Mouse (Mus musculus) common myeloid progenitor, adult 5-6 weeks (primary cell): ENCODE data around the gene Edem3. TPM values are rescaled to one million over a fixed set of nuclear protein-coding genes. Genes with fewer than 3 reads are reported as not detected.
A peak's percentile ranks its signal among the peaks of the same experiment; 100 is the strongest.

Experiments
- ATAC-seq: replicated peaks from 2 replicates; pipeline ENCODE4 v1.8.0; 2016; ENCODE audit warnings: low read depth, mild to moderate bottlenecking, moderate TSS enrichment, inconsistent platforms; ENCODE audit not compliant: poor library complexity, severe bottlenecking
- total RNA-seq: library from RNA; stranded (forward); fragments of 200-1000, 187-1606 nt; gene quantifications from 2 replicates; pipeline ENCODE4 v1.2.3, GENCODE M21; 2017

Edem3 gene
- total RNA-seq: 33.3 and 35.5 TPM in 2 replicates

DNA sequence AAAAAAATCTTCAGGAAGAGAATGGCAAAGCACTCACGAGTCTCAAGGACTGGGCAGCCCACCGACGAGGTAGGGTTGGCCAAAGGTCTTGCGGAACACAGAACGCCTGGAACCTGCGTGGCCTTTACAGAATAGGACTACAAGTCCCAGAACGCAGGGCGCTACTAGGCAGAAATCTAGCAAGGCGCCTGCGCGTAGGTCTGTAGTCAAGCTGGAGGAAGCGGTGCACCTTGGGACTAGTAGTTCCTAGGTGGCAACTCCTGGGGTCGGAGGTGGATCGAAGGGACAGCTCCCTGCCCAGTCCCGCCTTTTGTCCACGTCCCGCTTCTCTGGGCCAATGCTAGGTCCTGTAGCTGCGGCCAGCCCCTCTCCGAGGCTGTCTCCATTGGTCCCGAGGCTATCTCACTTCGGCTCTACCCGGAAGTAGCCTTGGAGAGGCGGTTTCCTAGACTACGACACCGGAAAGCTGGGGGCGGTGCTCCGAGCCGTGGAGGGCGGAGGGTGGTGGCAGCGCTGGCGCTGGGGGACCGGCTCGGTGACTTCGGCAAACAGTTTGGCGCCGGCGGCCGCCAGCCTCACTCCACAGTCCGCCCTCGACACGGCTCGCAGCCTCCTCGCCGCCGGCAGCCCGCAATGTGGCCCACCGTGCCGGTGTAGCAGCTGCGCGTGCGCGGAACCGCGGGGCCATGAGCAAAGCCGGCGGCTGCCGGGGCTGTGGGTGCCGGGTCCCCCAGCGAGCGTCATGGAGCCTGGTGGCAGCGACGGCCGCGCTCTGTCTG, at the start of gene Edem3:
Edem3 (plus strand) TSS at position 491 of the 779 bp plus-strand sequence.
- ATAC-seq: peak; percentile 89

DNA sequence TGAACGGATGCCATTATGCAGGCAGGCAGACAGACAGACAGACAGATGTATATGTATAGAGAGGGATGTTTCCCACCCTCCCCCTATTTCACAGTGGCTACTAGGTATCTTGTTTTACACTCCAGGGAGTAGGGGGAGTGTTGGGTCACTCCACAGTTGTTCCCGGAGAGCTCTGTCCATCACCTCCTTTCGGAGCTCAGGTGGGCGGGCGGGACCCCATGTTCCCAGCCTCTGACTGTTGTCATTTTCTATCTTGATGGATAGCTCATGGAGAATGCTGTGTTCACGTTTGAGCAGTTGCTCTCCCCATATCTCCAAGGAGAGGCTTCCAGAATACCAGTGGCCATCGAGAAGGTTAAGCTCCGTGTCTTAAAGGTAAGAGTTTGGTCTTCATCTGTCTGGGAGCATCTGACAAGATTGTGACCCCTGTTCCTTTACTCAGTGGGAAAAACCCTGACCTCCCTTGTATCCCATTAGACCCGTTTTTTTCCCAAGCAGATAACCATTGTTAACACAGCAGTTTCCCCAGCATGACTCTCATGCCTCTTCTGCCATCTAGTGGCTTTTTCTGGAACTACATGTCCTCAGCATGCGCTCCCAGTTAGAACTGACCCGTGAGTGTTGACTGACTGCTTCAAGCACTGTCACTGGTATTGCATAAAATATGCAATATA, 49.3 kb upstream of the Edem3 start:
- peak; percentile 86 for ATAC-seq

DNA sequence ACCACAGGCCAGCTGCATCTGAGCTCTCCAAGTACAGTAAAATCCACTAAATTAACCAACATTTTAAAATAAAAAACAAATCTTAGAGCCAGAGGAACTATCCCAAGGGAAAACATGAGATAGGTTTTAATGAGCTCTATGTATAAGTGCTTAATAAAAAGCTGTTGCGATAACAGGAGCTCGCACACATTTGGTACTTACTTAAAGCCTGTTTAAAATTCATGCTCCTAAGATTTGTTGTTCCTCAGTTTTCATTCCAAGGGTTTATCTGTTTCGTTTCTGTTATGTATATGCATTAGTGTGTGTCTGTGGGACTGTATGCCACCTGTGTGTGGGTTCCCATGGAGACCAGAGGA, 48.8 kb upstream of the Edem3 start:
- no peak for ATAC-seq

DNA sequence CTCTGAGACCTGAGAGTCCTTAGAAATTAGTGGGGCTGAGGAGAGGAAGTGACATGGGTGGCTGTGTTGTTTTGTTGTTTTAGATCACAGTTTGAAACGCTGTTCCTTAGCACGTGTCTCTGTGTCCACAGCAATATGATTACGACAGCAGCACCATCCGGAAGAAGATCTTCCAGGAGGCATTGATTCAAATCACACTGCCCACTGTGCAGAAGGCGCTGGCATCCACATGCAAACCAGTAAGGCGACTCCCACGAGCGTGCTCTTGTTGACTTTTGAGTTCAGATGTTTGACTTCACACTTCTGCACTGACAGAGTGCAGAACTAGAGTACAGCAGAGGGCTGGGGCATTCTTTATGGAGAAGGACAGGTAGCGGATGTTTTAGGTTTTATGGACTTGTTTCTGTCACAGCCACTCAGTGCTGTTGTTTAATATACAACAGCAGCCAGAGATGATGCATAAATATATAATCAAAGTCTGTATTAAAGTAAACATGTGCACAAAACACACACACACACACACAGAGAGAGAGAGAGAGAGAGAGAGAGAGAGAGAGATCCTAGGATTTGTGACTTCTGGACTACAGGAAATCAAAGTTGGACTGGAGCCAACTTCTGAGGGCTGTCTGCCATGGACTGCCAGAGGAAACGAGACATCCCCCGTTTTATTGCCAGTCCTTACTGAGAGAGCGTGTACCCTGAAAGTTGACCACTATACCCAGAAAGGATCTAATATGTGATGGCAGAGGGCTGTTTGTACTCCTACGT, 46.0 kb upstream of the Edem3 start:
- ATAC-seq: no peak

DNA sequence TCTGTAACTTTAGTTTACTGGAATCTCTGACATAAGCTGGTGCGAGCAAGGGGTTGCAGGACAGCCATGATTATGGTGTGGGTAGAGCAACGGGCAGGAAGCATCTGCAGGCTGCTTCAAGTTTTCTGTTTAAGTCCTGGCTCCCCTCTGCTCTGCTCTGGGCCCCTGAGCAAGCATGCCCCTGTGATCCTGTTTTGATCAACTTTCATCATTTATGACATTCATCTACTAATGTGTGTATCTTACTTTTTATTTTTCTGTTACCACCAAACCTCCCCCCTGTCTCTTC, 45.5 kb upstream of the Edem3 start:
- ATAC-seq: 0 out of 2 replicates have a peak, but pooled peaks have one; percentile 16

DNA sequence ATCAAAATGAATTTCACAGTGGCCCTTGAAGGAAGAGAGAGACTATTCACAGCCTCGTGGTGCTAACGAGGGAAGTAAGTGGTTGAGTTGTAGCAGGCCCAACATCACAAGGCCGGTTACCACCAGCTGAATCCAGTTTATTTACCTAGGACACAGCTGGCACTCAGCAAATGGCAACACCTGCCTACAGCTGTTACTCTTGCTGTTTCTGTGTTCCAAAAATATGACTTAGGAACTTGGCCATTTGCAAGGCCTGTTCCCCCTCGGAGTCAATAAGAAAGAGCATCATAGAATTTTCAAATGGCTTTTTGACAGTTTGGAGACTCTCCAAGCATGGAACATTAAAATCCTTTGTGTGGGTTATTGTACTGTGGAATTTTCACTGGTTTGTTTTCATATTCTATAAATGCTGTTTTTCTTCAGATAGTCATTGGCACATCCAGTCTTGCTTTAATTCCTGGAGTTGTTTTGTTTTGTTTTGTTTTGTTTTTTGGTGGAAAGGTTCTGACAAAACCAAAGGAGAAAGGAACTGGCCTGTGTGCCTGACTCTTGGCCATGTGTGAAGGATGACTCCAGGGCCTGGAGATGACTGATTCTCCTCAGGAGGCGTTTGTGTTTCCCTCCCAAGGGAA, 44.6 kb upstream of the Edem3 start:
- no peak for ATAC-seq

DNA sequence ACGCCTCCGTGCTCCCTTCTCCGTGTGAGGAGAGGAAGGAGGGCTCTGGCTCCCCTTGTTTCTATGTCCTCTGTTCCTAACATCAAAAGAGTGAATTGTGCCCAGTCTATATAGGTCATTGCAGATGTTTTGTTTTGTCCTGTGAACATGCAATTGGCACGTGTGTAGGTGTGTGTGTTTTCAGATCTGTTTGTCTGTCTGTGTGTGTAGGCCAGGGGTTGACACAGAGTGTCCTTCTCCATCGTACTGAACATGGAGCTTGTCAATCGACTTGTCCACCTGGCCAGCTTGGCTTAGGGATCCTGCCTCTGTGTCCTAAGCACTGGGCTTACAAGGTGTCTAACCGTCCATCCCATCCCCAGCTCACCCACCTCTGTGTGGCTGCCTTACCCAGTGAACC, 44.1 kb upstream of the Edem3 start:
- no peak for ATAC-seq

DNA sequence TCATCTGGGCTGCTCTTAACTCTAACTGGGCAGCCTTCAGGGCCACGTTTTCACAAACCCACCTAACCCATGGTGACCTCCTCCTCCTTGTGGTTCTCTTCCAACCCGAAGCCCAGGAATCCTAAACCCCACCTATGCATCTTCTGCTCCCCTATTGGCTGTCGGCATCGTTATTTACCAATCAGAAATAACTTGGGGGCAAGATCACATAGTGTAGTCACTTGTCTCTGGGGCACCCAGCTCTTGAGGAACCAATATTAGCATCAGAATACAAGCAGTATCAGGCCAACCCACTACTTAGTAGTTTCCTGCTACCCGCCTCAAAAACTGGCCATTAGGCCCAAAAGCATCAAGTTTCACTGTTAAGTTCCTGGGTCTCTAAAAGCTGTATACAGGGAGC, 42.5 kb upstream of the Edem3 start:
- ATAC-seq: no peak

DNA sequence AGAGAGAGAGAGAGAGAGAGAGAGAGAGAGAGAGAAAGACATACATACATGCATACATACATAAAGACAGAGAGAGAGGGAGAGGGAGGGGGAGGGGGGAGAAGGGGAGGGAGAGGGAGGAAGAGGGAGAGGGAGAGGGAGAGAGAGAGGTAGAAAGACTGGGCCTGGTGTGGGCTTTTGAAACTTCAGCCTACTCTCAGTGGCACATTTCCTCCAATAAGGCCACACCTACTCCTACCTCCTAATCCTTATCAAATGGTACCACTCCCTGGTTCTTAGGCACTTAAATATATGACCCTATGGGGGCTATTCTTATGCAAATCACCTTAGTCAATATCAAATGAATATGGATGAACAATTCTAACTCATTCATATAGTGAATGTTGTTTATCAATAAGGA, 41.5 kb upstream of the Edem3 start:
- no peak for ATAC-seq

DNA sequence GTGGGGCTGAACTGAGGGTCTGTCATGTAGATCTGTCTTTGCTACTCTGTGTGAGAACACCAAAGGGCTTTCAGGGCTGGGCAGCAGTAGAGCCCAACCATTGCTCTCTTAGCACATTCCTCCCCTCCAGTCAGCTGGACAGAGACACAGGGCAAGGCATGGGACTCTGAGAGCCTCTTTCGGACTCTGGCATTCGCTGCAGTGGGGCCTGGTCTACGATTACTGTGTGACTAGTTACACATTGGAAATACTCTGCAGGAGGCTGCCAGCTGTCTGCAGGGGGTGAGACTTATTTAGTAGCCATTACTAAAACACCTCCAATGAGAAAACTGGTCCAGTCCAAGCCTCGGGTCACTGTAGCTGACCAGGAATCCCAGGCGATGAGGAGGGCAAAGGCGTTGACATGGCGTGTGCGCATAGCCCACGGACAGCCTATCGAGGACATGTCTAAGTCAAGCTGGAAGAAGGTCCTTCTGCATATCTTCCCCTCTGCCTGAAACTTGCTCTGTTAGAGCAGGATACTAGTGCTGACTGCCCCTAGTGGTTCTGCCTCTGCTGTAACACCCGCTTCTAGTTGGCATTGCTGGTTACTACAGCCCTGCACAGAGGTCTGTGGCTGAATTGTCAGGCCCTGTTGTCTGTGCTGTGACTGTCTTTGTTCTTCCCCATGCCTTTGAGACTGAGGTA, 39.0 kb upstream of the Edem3 start:
- ATAC-seq: 0 out of 2 replicates have a peak, but pooled peaks have one; percentile 40

DNA sequence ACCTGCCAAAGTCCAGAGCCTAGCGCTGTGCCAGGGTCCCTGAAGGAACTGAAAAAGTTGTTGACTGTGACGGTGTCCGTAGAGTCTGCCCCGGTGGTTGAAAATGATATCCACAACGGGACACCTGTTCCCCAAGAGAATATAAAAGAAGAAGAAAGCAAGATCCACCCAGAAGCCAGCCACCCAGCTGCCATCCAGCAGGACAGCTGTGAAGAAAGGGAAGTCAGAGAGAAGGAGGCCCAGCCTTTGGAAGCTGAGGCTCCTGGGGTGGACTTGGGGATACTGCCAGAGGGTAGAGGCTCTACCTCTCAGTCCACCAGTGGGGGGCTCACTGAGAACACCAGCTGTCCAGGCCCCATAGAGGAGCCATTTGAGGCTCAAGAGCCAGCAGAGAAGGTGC, 37.5 kb upstream of the Edem3 start:
- peak; percentile 21 for ATAC-seq

DNA sequence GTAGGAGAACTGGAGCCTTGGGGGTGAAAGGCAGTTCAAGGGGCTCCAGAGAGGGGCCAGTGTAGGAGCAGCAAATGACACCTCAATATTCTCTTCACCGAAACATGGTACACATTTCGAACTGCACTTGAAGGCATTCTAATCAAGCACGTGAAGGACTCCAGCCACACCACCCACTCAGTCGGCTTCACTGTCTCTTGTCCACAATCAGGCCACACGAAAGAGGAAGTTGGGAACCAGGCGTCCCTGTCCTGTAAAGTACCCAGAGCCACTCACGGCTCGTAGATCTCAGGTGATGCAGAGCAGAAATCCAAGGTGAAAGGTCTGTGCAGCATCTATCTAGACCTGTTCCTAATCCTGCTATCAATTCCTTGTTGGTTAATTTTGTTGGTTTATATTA, 36.6 kb upstream of the Edem3 start:
- ATAC-seq: peak; percentile 83

DNA sequence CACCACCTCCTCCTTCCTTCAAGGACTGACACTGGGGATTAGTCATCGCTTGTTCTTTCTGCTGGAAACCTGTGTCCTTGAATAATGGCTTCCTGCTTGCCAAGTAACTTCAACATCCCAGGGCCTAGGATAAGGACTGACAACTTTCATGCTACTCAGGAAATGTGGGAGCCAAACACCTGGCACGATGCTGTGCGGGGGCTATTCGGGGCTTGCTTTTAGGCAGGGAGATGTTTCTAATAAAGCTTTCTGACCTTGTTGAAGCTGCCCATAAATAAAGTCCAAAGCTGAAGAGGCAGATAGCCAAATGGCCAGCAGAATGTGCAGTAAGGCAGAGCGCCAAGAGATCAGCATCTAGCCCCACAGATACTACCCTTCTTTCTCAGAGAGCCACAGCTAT, 35.3 kb upstream of the Edem3 start:
- no peak for ATAC-seq

DNA sequence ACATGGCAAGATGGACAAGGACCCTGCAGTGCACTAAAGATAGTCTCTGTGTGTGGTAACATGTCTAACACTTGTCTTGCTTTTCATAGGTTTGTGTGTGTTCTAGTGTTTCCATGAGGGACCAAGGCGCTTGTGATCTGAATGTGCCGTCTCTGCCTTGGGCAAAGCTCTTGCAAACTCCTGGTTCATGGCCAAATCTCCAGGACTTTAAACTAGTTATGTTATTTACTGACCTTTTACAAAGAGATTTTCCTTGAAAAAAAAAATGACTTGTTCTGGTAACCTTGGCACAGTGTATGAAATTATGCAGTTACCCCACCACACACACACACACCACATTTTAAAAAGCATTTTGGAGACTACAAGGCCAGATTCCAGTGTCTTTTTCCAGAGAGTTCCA, 34.6 kb upstream of the Edem3 start:
- ATAC-seq: no peak

DNA sequence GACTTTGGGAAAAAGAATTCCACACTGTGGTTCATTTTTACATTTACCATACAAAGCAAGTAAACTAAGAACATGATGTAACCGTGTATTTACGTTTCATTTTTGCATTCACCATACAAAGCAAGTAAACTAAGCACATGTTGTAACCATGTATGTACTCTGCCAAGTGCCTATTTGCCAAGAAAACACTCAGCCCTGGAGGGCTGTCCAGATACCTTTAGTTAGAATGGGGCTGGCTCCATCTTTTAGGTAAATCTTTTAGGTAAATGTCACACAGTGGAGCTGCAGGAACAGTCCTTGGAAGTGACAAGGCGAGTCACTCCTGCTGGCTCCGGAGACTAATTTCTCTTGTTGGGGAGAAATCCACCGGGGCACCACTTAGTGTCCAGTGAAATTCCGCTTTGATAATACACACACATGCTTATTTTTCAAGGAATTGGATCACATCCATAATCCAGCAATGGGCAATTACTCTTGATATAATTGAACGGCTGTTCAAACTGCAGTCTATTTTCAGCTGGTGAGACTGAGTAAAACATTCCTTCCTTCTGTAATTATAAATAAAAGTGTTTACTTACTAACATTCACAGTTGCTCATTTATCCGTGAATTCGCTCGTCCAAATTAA, 33.7 kb upstream of the Edem3 start:
- no peak for ATAC-seq

DNA sequence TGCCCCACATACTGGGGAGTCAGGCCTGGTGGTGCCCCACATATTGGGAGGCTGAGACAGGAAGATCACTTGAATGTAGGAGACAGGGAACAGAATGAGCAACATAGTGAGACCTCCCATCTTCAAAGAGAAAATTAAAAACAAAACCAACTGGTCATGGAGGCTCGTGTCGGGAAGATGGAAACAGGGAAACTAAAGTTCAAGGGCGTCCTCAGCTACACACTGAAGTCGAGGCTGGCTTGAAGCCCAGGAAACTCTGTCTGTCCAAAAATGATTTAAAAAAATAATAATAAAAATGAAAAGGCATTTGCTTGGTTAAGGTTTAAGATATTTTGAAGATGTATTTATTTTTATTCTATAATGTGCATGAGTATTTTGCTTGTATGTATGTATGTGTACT, 31.4 kb upstream of the Edem3 start:
- ATAC-seq: no peak

DNA sequence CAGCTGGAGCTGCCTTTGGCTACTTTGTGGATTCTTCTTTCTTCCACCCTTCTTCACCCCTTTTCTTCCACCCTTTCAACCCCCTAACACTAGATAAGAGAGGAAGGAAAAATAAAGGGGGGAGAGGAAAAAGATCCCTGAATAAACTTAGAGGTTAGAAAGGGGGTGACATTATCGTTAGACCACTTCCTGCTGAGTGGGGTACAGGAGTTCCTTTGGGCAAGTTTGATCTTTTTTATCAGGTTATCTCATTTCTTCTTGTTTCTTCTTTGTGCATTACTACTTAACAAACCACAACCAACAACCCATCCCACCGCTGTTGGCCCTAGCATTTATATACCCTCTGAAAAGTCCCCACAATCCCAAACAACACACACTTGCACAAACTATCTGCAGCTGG, 29.6 kb upstream of the Edem3 start:
- ATAC-seq: peak; percentile 29; the same call in 1 of the 2 replicates

DNA sequence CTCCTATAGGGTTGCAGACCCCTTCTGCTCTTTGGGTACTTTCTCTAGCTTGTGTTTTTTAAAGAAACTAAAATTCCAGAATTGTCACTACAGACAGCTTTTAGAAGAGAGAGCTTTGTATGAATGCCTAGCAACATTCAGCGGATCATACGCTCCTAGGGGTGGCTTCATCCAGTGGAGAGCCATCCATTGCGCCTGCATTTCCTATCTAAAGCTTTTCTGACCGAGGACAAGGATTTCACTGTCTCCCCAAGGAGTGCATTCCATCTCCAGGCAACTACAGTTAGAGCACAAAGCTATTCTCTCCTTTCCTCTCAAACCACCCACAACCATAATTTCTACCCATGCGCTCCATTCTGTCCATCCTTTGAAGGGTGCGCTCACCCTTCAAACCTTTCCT, 28.8 kb upstream of the Edem3 start:
- ATAC-seq: no peak

DNA sequence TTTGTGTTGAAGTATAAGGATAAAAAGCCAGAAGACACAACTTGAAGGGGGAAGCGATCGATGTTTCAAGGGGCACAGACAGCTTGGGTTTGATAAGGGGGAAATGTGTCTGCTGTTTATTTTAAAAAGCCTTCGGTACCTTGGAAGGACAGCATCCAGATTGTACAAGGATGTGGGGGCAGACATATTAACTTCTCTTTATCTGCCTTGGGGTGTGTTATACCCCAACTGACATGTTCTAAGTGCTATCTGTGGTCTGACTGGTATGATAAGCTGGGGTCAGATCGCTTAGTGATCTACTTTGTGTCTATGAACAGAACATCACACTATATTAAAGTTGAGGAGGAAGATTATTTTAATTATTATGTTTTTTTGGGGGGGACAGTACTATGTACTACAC, 27.0 kb upstream of the Edem3 start:
- ATAC-seq: no peak

DNA sequence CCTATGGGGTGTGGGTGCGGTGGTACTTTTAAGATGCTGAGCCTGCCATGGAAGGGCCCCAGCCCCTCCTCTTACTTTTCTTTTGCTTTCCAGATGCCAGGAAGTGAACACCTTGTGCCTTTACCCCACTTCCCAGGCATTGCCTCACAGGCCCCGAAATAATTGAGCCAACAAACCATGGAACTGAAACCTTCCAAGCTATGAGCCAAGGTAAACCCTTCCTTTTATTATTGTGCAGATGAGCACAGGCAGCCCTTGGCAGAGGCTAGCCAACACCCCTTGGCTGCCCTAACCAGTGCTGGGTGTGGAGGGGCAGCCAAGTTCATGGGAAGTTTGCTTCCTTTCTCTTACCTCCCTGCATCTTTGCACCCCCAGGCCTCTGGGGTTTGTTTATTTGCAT, 18.0 kb upstream of the Edem3 start:
- ATAC-seq: no peak
